Mouse (Mus musculus): ENCODE measurements around the gene Snx32.

The Snx32 gene

DNA sequence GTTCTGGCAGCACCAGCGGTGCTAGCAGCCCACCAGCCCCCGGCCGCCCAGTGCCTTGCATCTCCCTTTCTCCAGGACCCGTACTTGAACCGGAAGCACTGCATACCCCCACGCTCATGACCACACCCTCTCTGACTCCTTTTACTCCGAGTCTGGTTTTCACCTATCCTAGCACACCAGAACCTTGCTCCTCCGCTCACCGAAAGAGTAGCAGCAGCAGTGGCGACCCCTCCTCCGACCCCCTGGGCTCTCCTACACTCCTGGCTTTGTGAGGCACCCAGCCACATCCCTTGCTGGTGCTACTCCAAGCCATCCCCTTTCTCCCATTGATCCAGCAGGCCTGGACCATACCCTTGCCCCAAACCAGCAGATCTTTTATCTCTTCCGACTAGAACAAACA, 55.3 kb downstream of the Snx32 start:
- no peak for DNase-seq

DNA sequence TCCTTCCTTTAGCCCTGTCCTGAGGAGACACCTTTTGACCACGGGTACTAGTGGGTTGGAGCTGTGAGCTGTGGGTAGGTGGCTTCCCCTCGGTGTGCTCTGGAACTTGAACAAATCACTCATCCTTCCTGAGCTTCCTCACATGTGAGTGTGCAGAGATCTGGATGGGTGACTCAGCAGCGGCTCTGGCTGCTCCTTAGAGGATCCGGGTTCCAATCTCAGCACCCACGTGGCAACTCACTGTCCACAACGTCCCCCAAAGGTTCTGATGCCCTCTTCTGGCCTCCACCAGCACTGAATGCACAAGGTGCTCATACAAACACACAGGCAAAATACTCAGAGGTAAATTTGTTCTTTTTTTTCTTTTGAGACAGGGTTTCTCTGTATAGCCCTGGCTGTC, 58.6 kb downstream of the Snx32 start:
- no peak for DNase-seq

DNA sequence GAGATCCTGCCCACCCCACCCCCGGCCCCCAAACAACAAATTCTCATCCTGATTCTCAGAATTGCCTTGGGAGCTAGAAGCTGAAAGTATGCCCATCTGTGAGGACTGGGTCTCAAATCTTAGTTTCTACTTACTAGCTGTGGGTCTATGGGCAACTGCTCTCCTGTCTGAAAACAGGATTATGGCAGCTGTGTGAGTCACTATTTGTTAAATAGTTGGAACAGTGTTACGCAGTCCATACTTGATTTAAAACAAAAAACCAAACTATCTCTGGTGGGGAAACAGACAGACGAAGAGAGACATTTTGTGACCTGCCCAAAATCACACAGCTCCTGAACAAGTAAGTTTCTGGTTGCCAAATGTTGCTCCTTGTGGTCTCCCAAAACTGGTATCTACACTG, 60.7 kb downstream of the Snx32 start:
- no peak for DNase-seq

DNA sequence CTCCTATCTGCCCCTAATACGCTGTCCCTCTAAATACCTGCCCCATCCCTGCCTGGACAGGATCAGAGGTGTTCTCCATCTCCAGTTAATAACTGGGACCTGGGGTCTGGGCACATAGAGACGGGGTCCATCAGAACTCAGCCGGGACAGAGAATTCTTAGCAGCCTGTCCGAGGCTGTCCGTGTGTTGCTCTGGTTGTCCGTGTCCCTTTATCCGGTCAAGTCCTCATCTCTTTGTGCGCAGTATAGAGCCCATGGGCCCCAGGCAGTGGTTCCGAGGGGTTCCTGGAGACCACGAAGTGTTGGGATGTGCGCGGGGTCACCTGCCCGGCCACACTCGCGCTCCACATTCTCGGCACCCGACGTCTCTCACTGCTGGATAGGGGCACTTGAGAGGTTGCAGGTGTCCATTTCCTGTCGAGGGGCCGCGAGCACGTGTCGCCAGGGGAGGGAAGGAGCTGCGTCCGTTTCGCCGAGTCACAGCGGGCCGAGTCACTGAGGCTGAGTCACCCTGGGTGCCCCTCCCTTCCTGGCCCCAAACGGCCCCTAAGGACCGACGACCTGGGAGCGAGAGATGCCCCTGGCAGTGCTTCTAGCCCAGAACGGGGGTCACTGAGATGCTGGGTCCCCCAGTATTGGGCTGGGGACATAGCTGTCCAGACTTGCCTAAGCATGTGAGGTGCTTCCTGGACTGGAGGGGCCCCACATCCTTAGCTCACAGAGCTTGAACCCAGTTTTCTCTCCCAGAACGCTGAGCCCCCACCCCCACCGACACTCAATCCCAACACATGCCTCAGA, 61.8 kb downstream of the Snx32 start:
- DNase-seq, result no peak

DNA sequence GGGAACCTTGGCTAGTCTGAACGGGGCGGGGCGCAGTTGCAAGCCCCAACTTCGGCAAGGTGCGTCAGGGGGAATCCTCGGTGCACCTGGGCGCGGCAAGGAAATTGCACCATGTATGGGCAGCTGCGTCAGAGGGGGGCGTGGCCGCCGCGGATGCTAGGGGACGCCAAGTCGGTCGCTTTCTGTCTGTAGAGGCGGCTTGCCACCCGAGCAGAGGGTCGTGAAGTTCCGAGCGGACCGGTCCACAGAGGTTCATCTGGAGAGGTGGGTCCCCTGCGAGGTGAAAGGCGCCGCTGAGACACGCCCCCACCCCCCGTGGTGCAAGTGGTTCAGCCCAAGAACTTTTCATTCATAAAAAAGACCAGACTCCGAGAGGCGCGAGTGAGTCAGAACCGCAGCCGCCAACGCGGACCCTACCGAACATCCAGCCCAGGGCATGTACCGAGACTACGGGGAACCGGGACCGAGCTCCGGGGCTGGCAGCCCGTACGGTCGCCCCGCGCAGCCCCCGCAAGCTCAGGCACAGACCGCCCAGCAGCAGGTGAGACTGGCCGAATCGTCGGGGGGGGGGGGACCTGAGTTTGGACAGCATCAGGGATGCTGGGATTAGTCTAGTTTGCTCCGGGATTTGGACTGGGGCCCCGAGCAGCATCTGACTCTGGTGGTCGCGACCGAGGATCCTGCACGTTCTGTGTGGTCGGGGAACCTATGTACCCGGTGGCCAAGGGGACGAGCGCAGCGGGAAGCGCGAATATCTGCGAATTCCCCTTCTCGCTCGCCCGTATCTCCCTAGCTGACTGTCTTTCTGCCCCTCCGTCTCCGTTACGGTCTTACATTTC, 62.6 kb downstream of the Snx32 start, which contains the start of gene Fosl1:
Gene Fosl1 (plus strand): TSS at position 33 of the 839 bp plus-strand sequence.
- peak; percentile 84 for DNase-seq

DNA sequence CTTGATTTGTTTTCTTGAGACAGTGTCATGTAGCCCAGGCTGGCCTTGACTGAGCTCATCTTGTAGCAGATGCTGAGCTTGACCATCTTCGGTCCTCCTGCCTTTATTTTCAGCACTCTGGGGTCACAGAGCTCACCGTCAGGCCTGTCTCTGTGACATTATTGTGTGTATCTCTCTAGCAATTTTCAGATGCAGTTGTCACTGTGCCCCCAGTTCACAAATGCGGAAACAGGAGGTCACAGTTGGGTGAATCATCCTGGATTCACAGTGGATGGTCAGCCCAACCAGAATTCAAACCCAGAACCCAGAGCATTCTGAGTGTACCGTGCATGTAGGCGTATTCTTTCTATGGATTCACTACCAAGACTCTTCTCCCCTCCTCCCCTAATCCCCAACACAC, 64.6 kb downstream of the Snx32 start:
- no peak for DNase-seq

DNA sequence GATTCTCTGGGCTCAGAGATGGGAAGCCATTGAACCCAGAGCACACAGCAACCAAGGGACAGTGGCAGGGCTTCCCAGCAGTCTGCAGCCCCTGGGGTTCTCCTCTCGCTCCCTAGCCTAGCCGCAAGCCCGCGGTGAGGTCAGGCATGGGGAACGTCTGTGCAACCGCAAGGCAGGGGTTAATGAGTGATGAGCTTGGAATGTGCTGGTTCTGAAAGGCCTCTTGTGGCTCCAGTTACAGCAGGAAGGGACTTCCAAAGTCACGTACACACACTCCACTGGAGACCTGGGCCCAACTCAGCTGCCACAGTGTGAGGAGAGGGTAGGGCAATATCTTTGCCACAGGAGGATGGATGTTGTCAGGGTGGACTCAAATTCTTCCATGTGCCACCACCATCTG, 65.4 kb downstream of the Snx32 start:
- no peak for DNase-seq

DNA sequence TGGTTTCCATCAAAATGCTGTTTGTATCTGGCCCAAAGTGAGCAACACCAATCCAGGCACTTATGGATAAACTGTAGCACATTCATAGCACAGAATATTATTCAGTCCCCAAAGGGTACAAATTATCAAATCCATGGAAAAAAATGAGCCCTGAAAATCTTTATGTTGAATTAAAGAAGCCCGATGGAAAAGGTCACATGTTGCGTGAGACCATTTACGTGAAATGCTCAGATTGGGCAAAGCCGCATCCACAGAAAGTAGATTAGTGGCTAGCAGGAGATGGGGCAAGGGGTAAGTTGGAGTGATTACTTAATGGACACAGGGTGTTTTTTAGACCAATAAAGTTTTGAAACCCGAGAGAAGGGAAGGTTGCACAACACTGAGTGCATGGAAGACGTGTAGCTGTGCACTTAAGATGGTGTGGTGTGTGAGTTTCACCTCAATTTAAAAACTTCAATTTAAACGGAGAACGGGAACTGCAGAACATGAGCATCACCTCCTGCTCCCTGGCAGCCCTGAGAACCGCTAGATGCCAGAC, 65.9 kb downstream of the Snx32 start:
- DNase-seq, result no peak

Data from thymus, postnatal 25 days (tissue).